Mouse (Mus musculus): ENCODE data around the gene Ddx49. TPM values are rescaled to one million over a fixed set of nuclear protein-coding genes. Genes with fewer than 3 reads are reported as not detected.

Ddx49 gene
- total and polyA plus RNA-seq, 3 experiments, result 21.6 to 26.4 (median 24.3) TPM

GRCm38 (mm10) chr8:70254628-70255027 lies 47.7 kb downstream of the Ddx49 start:
- no peak overlapping the region for H3K4me3 ChIP-seq
- 62% methylated on average over 1 of the region's 1 CpGs for WGBS
- H3K4me1 ChIP-seq (ENCODE audit: control insufficient read depth, insufficient read depth, low read length), result peaks cover 3% of the 10 kb centered on the region; the same call in 1 of the 2 replicates
- DNase-seq, result no peak
- peak; percentile 59 for TF ChIP-seq CTCF (IDR thresholded peaks at IDR 0.05)
- TF ChIP-seq POLR2A (IDR thresholded peaks at IDR 0.05; ENCODE audit: insufficient read depth, low read depth, low read length), result no peak
- no peaks in the 10 kb centered on the region for H3K79me2 ChIP-seq (replicated peaks; ENCODE audit: control insufficient read depth, insufficient read depth, low read length)
- no peaks in the 10 kb centered on the region for H3K36me3 ChIP-seq (ENCODE audit: control insufficient read depth, insufficient read depth, low read length)
- no peak overlapping the region for H3K9ac ChIP-seq (ENCODE audit: low read depth, low read length)
- no peak overlapping the region for H3K27ac ChIP-seq
- no peaks in the 10 kb centered on the region for H3K27me3 ChIP-seq (ENCODE audit: control insufficient read depth, insufficient read depth, low read length)
- intact Hi-C loops (cut with DNase I), result no loop called here

- H3K27ac ChIP-seq, result no peak overlapping the region
- H3K27me3 ChIP-seq (ENCODE audit: control insufficient read depth, insufficient read depth, low read length), result no peaks in the 10 kb centered on the region
- intact Hi-C loops (cut with DNase I), result no loop called here
- H3K36me3 ChIP-seq (ENCODE audit: control insufficient read depth, insufficient read depth, low read length), result peaks cover 7% of the 10 kb centered on the region
- H3K4me3 ChIP-seq, result no peak overlapping the region
- H3K4me1 ChIP-seq (ENCODE audit: control insufficient read depth, insufficient read depth, low read length), result no peaks in the 10 kb centered on the region; the same call in 1 of the 2 replicates
- no peak for DNase-seq
- WGBS, result 92% methylated on average over 3 of the region's 3 CpGs
- 0 out of 2 replicates have a peak, but pooled peaks cover 1% of the 10 kb centered on the region for H3K79me2 ChIP-seq (replicated peaks; ENCODE audit: control insufficient read depth, insufficient read depth, low read length)
- no peak overlapping the region for H3K9ac ChIP-seq (ENCODE audit: low read depth, low read length)
- no peak for TF ChIP-seq POLR2A (IDR thresholded peaks at IDR 0.05; ENCODE audit: insufficient read depth, low read depth, low read length)
- TF ChIP-seq EP300 (IDR thresholded peaks at IDR 0.05; ENCODE audit: insufficient read depth, low read depth, low read length), result no peak
- no peak for TF ChIP-seq CTCF (IDR thresholded peaks at IDR 0.05)
These were observed 54.4 kb downstream of the Ddx49 start for GRCm38 (mm10) chr8:70247841-70248240.

- WGBS, result 84% methylated on average over 6 of the region's 6 CpGs
- no peak for TF ChIP-seq CTCF (IDR thresholded peaks at IDR 0.05)
- intact Hi-C loops (cut with DNase I), result no loop called here
- Histone ChIP-seq H3K36me3 (ENCODE audit: control insufficient read depth, insufficient read depth, low read length) (peaks cover 7% of the 10 kb centered on the region), H3K4me3 (no peak overlapping the region), H3K4me1 (ENCODE audit: control insufficient read depth, insufficient read depth, low read length) (no peaks in the 10 kb centered on the region; the same call in 1 of the 2 replicates), H3K27ac (no peak overlapping the region), H3K79me2 (replicated peaks; ENCODE audit: control insufficient read depth, insufficient read depth, low read length) (0 out of 2 replicates have a peak, but pooled peaks cover 1% of the 10 kb centered on the region), H3K27me3 (ENCODE audit: control insufficient read depth, insufficient read depth, low read length) (no peaks in the 10 kb centered on the region), H3K9ac (ENCODE audit: low read depth, low read length) (no peak overlapping the region)
- DNase-seq, result no peak
These were observed 55.7 kb downstream of the Ddx49 start for GRCm38 (mm10) chr8:70246622-70247021.

Other genes with a start within 250 kb of the Ddx49 start
- gene Tm6sf2, start 229.6 kb downstream of the Ddx49 start, total RNA-seq (2021), result under 1 TPM; 0.64 to 0.94 TPM
- 2.7 and 3.1 TPM in 2 replicates for gene Tm6sf2, start 229.6 kb downstream of the Ddx49 start, polyA plus RNA-seq (2012; rRNA removed)
- gene Hapln4, start 219.0 kb downstream of the Ddx49 start, total RNA-seq (2021), result under 1 TPM in 1 of 2 experiments, not detected in 1; 0.10 TPM
- gene Hapln4, start 219.0 kb downstream of the Ddx49 start, polyA plus RNA-seq (2012; rRNA removed), result 0.15 and 0.16 TPM in 2 replicates
- gene Ncan, start 181.6 kb downstream of the Ddx49 start, total RNA-seq (2021), result under 1 TPM in 1 of 2 experiments, not detected in 1; 0.02 TPM
- 0.08 and 0.18 TPM in 2 replicates for gene Ncan, start 181.6 kb downstream of the Ddx49 start, polyA plus RNA-seq (2012; rRNA removed)
- 1 to 10 TPM; 5.5 to 7.6 TPM for gene Nr2c2ap, start 171.2 kb downstream of the Ddx49 start, total RNA-seq (2021)
- 7.0 and 10.7 TPM in 2 replicates for gene Nr2c2ap, start 171.2 kb downstream of the Ddx49 start, polyA plus RNA-seq (2012; rRNA removed)
- 10 to 100 TPM; 18.1 to 18.6 TPM for gene Rfxank, start 163.3 kb downstream of the Ddx49 start, total RNA-seq (2021)
- 30.9 and 41.5 TPM in 2 replicates for gene Rfxank, start 163.3 kb downstream of the Ddx49 start, polyA plus RNA-seq (2012; rRNA removed)
- 10 to 100 TPM; 22.6 to 23.7 TPM for gene Borcs8, start 163.0 kb downstream of the Ddx49 start, total RNA-seq (2021)
- 45.3 and 46.6 TPM in 2 replicates for gene Borcs8, start 163.0 kb downstream of the Ddx49 start, polyA plus RNA-seq (2012; rRNA removed)
- gene Mef2b, start 162.8 kb downstream of the Ddx49 start, total RNA-seq (2021), result under 1 TPM; 0.25 to 0.44 TPM
- 0.27 and 0.38 TPM in 2 replicates for gene Mef2b, start 162.8 kb downstream of the Ddx49 start, polyA plus RNA-seq (2012; rRNA removed)
- gene Tmem161a, start 130.1 kb downstream of the Ddx49 start, total RNA-seq (2021), result 100 to 1,000 TPM in 1 of 2 experiments, 10 to 100 TPM in 1; 93.6 to 108 TPM
- 134 and 145 TPM in 2 replicates for gene Tmem161a, start 130.1 kb downstream of the Ddx49 start, polyA plus RNA-seq (2012; rRNA removed)
- gene Slc25a42, start 90.2 kb downstream of the Ddx49 start, total RNA-seq (2021), result 10 to 100 TPM; 49.6 to 51.6 TPM
- 111 and 128 TPM in 2 replicates for gene Slc25a42, start 90.2 kb downstream of the Ddx49 start, polyA plus RNA-seq (2012; rRNA removed)
- gene Sugp2, start 68.3 kb downstream of the Ddx49 start, total RNA-seq (2021), result 10 to 100 TPM; 34.3 to 38.0 TPM
- gene Sugp2, start 68.3 kb downstream of the Ddx49 start, polyA plus RNA-seq (2012; rRNA removed), result 27.8 and 31.4 TPM in 2 replicates
- gene Armc6, start 68.0 kb downstream of the Ddx49 start, total RNA-seq (2021), result 1 to 10 TPM; 7.0 to 8.4 TPM
- gene Armc6, start 68.0 kb downstream of the Ddx49 start, polyA plus RNA-seq (2012; rRNA removed), result 9.4 and 16.0 TPM in 2 replicates
- gene Homer3, start 19.7 kb downstream of the Ddx49 start, total RNA-seq (2021), result 1 to 10 TPM; 7.2 to 8.3 TPM
- gene Homer3, start 19.7 kb downstream of the Ddx49 start, polyA plus RNA-seq (2012; rRNA removed), result 13.6 and 14.9 TPM in 2 replicates
- 100 to 1,000 TPM; 147 to 155 TPM for gene Cope, start within 50 bp of the Ddx49 start, total RNA-seq (2021)
- 193 and 209 TPM in 2 replicates for gene Cope, start within 50 bp of the Ddx49 start, polyA plus RNA-seq (2012; rRNA removed)
- gene Cers1, start 13.3 kb upstream of the Ddx49 start, total RNA-seq (2021), result under 1 TPM; 0.34 to 0.64 TPM
- gene Cers1, start 13.3 kb upstream of the Ddx49 start, polyA plus RNA-seq (2012; rRNA removed), result 0.97 and 1.2 TPM in 2 replicates
- gene Gdf1, start 27.3 kb upstream of the Ddx49 start, total RNA-seq (2021), result not detected
- gene Gdf1, start 27.3 kb upstream of the Ddx49 start, polyA plus RNA-seq (2012; rRNA removed), result 0.14 TPM in 1 of 2 replicates, not detected in the other
- 10 to 100 TPM; 42.6 to 43.9 TPM for gene Upf1, start 50.8 kb upstream of the Ddx49 start, total RNA-seq (2021)
- 17.4 and 23.4 TPM in 2 replicates for gene Upf1, start 50.8 kb upstream of the Ddx49 start, polyA plus RNA-seq (2012; rRNA removed)
- 1 to 10 TPM; 5.1 to 5.4 TPM for gene Comp, start 71.1 kb upstream of the Ddx49 start, total RNA-seq (2021)
- 11.5 and 17.4 TPM in 2 replicates for gene Comp, start 71.1 kb upstream of the Ddx49 start, polyA plus RNA-seq (2012; rRNA removed)
- 1 to 10 TPM; 7.4 to 8.1 TPM for gene Crtc1, start 137.1 kb upstream of the Ddx49 start, total RNA-seq (2021)
- gene Crtc1, start 137.1 kb upstream of the Ddx49 start, polyA plus RNA-seq (2012; rRNA removed), result 13.7 and 14.9 TPM in 2 replicates
- gene Klhl26, start 174.5 kb upstream of the Ddx49 start, total RNA-seq (2021), result 1 to 10 TPM; 8.1 to 8.6 TPM
- 18.8 and 21.2 TPM in 2 replicates for gene Klhl26, start 174.5 kb upstream of the Ddx49 start, polyA plus RNA-seq (2012; rRNA removed)
- gene Tmem59l, start 184.9 kb upstream of the Ddx49 start, total RNA-seq (2021), result not detected
- 0.21 and 0.53 TPM in 2 replicates for gene Tmem59l, start 184.9 kb upstream of the Ddx49 start, polyA plus RNA-seq (2012; rRNA removed)
- gene Crlf1, start 190.7 kb upstream of the Ddx49 start, total RNA-seq (2021), result under 1 TPM; 0.68 to 0.89 TPM
- 0.38 and 2.3 TPM in 2 replicates for gene Crlf1, start 190.7 kb upstream of the Ddx49 start, polyA plus RNA-seq (2012; rRNA removed)
- 100 to 1,000 TPM; 111 to 118 TPM for gene Rex1bd, start 204.3 kb upstream of the Ddx49 start, total RNA-seq (2021)
- gene Rex1bd, start 204.3 kb upstream of the Ddx49 start, polyA plus RNA-seq (2012; rRNA removed), result 129 and 145 TPM in 2 replicates
- gene Uba52, start 208.3 kb upstream of the Ddx49 start, total RNA-seq (2021), result 1,000 to 10,000 TPM; 1,480 to 1,595 TPM
- gene Uba52, start 208.3 kb upstream of the Ddx49 start, polyA plus RNA-seq (2012; rRNA removed), result 439 and 626 TPM in 2 replicates
- 100 to 1,000 TPM; 116 to 135 TPM for gene Fkbp8, start 225.2 kb upstream of the Ddx49 start, total RNA-seq (2021)
- 179 and 201 TPM in 2 replicates for gene Fkbp8, start 225.2 kb upstream of the Ddx49 start, polyA plus RNA-seq (2012; rRNA removed)
- 10 to 100 TPM; 80.4 to 99.4 TPM for gene Kxd1, start 225.5 kb upstream of the Ddx49 start, total RNA-seq (2021)
- 111 and 121 TPM in 2 replicates for gene Kxd1, start 225.5 kb upstream of the Ddx49 start, polyA plus RNA-seq (2012; rRNA removed)
- 10 to 100 TPM in 1 of 2 experiments, 1 to 10 TPM in 1; 9.6 to 12.0 TPM for gene Ell, start 237.0 kb upstream of the Ddx49 start, total RNA-seq (2021)
- gene Ell, start 237.0 kb upstream of the Ddx49 start, polyA plus RNA-seq (2012; rRNA removed), result 12.7 and 13.8 TPM in 2 replicates

Measured in heart, adult 2 months (tissue).